Mouse (Mus musculus): Measurements from ENCODE around the gene Tssk1. TPM values are rescaled to one million over a fixed set of nuclear protein-coding genes. Genes with fewer than 3 reads are reported as not detected.

Gene Tssk1
- total and polyA plus RNA-seq, 3 experiments: 0.16 TPM; not detected in 2

DNA sequence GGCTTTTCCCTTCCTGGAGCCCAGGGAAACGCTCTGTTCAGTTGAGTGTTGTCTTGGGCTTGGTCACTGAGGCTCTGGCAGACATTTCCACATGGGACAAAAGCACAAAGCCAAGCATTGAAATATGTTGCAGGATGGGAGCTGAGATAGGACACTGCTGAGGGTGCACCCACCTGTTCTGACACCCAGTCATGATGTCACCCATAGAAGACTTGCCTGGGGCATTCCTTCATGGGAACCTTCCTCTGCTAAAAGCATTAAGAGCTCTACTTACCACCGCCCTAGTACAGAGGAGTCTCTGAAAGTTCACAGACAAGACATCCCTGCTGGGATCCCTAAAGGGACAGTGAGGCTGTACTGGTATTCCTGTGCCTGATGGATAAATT is 3.7 kb upstream of the Tssk1 start:
- no peak for TF ChIP-seq POLR2AphosphoS5 (IDR thresholded peaks at IDR 0.05; ENCODE audit: insufficient replicate concordance, low read depth, low read length)
- no peak for TF ChIP-seq CTCF (IDR thresholded peaks at IDR 0.05; ENCODE audit: low read depth, low read length)
- ATAC-seq (ENCODE audit: extremely low read depth, insufficient number of reproducible peaks, low FRiP score, poor library complexity, severe bottlenecking) (no peak), DNase-seq (ENCODE audit: low spot score) (no peak)
- Histone ChIP-seq H3K36me3 (replicated peaks) (peaks cover 24% of the 10 kb centered on the region), H3K27me3 (ENCODE audit: insufficient read depth, low read length) (peaks cover 10% of the 10 kb centered on the region), H3K4me3 (ENCODE audit: low read depth, low read length) (peak overlapping the region; percentile 99), H3K9me3 (replicated peaks) (no peaks in the 10 kb centered on the region), H3K4me1 (ENCODE audit: insufficient read depth, low read depth, low read length) (peaks cover 35% of the 10 kb centered on the region)

- Histone ChIP-seq H3K27me3 (ENCODE audit: insufficient read depth, low read length) (peaks cover 15% of the 10 kb centered on the region), H3K4me3 (ENCODE audit: low read depth, low read length) (peak overlapping the region; percentile 99), H3K36me3 (replicated peaks) (peaks cover 17% of the 10 kb centered on the region), H3K4me1 (ENCODE audit: insufficient read depth, low read depth, low read length) (peaks cover 29% of the 10 kb centered on the region), H3K9me3 (replicated peaks) (no peaks in the 10 kb centered on the region)
- ATAC-seq (ENCODE audit: extremely low read depth, insufficient number of reproducible peaks, low FRiP score, poor library complexity, severe bottlenecking): no peak
- no peak for TF ChIP-seq TAL1 (conservative IDR thresholded peaks at IDR 0.05; ENCODE audit: low read depth, low read length)
- DNase-seq (ENCODE audit: low spot score): peak; percentile 40
These were observed 3.0 kb upstream of the Tssk1 start for GRCm38 (mm10) chr16:17890917-17891566.

GRCm38 (mm10) chr16:17891567-17891959 is 2.5 kb upstream of the Tssk1 start, which contains the start of gene Gm20518:
TSS of gene Gm20518 (minus strand) at chr16:17891671.
- ATAC-seq (ENCODE audit: extremely low read depth, insufficient number of reproducible peaks, low FRiP score, poor library complexity, severe bottlenecking) (peak; percentile 88), DNase-seq (ENCODE audit: low spot score) (peak; percentile 100)
- Histone ChIP-seq H3K36me3 (replicated peaks) (peaks cover 14% of the 10 kb centered on the region), H3K4me3 (ENCODE audit: low read depth, low read length) (peak within 1 kb of the TSS; percentile 99), H3K27me3 (ENCODE audit: insufficient read depth, low read length) (peaks cover 19% of the 10 kb centered on the region), H3K9me3 (replicated peaks) (no peaks in the 10 kb centered on the region), H3K4me1 (ENCODE audit: insufficient read depth, low read depth, low read length) (peaks cover 26% of the 10 kb centered on the region)
- no peak for TF ChIP-seq GATA2 (IDR thresholded peaks at IDR 0.05; ENCODE audit: borderline replicate concordance, low read depth, low read length)
- TF ChIP-seq POLR2AphosphoS5 (IDR thresholded peaks at IDR 0.05; ENCODE audit: insufficient replicate concordance, low read depth, low read length): no peak
- TF ChIP-seq GATA1 (IDR thresholded peaks at IDR 0.05; ENCODE audit: borderline replicate concordance, low read length): no peak
- TF ChIP-seq CTCF (IDR thresholded peaks at IDR 0.05; ENCODE audit: low read depth, low read length): no peak
- TF ChIP-seq TAL1 (conservative IDR thresholded peaks at IDR 0.05; ENCODE audit: low read depth, low read length): no peak

- no peak for TF ChIP-seq GATA2 (IDR thresholded peaks at IDR 0.05; ENCODE audit: borderline replicate concordance, low read depth, low read length)
- TF ChIP-seq CTCF (IDR thresholded peaks at IDR 0.05; ENCODE audit: low read depth, low read length): no peak
- no peak for TF ChIP-seq TAL1 (conservative IDR thresholded peaks at IDR 0.05; ENCODE audit: low read depth, low read length)
- TF ChIP-seq POLR2AphosphoS5 (IDR thresholded peaks at IDR 0.05; ENCODE audit: insufficient replicate concordance, low read depth, low read length): no peak
- TF ChIP-seq GATA1 (IDR thresholded peaks at IDR 0.05; ENCODE audit: borderline replicate concordance, low read length): no peak
- H3K9me3 ChIP-seq (replicated peaks): no peaks in the 10 kb centered on the region
- no peak overlapping the region for H3K4me3 ChIP-seq (ENCODE audit: low read depth, low read length)
- peaks cover 10% of the 10 kb centered on the region for H3K36me3 ChIP-seq (replicated peaks)
- ATAC-seq (ENCODE audit: extremely low read depth, insufficient number of reproducible peaks, low FRiP score, poor library complexity, severe bottlenecking) (no peak), DNase-seq (ENCODE audit: low spot score) (no peak)
- H3K27me3 ChIP-seq (ENCODE audit: insufficient read depth, low read length): peaks cover 20% of the 10 kb centered on the region
- peaks cover 22% of the 10 kb centered on the region for H3K4me1 ChIP-seq (ENCODE audit: insufficient read depth, low read depth, low read length)
These were observed 1.4 kb upstream of the Tssk1 start for GRCm38 (mm10) chr16:17892606-17893005.

DNA sequence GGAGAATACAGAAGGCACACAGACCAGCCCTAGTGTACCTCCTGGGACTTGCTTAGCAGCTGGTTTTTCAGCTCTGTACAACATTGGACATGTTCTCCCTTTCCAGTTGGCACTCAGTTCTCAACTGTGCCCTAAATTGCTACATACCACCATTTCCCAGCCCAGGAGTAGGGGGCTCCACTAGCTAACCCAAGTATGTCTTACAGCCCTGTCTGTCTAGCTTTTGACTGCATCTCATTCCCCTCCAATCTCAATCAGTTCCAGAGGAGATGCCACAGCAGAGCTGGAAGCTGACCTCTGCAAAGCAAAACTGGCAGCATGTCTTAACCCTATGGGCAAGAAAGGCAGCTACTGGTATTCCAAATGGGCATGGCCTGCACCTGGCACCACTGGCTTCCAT is 2.1 kb downstream of the Tssk1 start:
- peaks cover 20% of the 10 kb centered on the region for H3K27me3 ChIP-seq (ENCODE audit: insufficient read depth, low read length)
- no peak overlapping the region for H3K4me3 ChIP-seq (ENCODE audit: low read depth, low read length)
- peaks cover 32% of the 10 kb centered on the region for H3K36me3 ChIP-seq (replicated peaks)
- DNase-seq (ENCODE audit: low spot score) (no peak), ATAC-seq (ENCODE audit: extremely low read depth, insufficient number of reproducible peaks, low FRiP score, poor library complexity, severe bottlenecking) (no peak)
- no peaks in the 10 kb centered on the region for H3K9me3 ChIP-seq (replicated peaks)
- TF ChIP-seq TAL1 (conservative IDR thresholded peaks at IDR 0.05; ENCODE audit: low read depth, low read length) (no peak), POLR2AphosphoS5 (IDR thresholded peaks at IDR 0.05; ENCODE audit: insufficient replicate concordance, low read depth, low read length) (no peak), GATA1 (IDR thresholded peaks at IDR 0.05; ENCODE audit: borderline replicate concordance, low read length) (no peak), GATA2 (IDR thresholded peaks at IDR 0.05; ENCODE audit: borderline replicate concordance, low read depth, low read length) (no peak), CTCF (IDR thresholded peaks at IDR 0.05; ENCODE audit: low read depth, low read length) (no peak)
- peaks cover 7% of the 10 kb centered on the region for H3K4me1 ChIP-seq (ENCODE audit: insufficient read depth, low read depth, low read length)

DNA sequence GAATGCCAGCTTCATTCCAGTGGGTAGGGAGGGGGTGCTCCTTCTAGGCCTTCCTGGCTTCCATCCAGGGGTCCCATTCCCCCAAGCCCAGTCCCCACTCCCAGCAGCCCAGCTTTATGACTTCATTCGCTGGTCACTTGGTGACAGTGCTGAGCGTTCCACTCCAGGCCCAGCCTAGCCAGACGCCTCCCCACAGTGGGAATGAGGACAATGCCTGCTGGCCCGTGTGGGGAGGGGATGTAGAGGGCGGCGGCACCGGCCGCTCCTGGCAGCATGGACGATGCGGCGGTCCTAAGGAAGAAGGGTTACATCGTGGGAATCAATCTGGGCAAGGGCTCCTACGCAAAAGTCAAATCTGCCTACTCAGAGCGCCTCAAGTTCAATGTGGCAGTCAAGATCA is 4.4 kb downstream of the Tssk1 start, which contains the start of the genes Dgcr2 and Tssk2:
Gene Dgcr2, minus strand, starts transcription at position 101 of the 400 bp plus-strand sequence.
Gene Tssk2, plus strand, starts transcription at position 176 of the 400 bp plus-strand sequence.
- no peaks in the 10 kb centered on the region for H3K4me1 ChIP-seq (ENCODE audit: insufficient read depth, low read depth, low read length)
- DNase-seq (ENCODE audit: low spot score): no peak
- ATAC-seq (ENCODE audit: extremely low read depth, insufficient number of reproducible peaks, low FRiP score, poor library complexity, severe bottlenecking): no peak
- H3K36me3 ChIP-seq (replicated peaks): peaks cover 56% of the 10 kb centered on the region
- H3K4me3 ChIP-seq (ENCODE audit: low read depth, low read length): no peak within 1 kb of the TSS
- peaks cover 20% of the 10 kb centered on the region for H3K27me3 ChIP-seq (ENCODE audit: insufficient read depth, low read length)
- TF ChIP-seq TAL1 (conservative IDR thresholded peaks at IDR 0.05; ENCODE audit: low read depth, low read length): no peak
- TF ChIP-seq POLR2AphosphoS5 (IDR thresholded peaks at IDR 0.05; ENCODE audit: insufficient replicate concordance, low read depth, low read length): no peak
- TF ChIP-seq GATA2 (IDR thresholded peaks at IDR 0.05; ENCODE audit: borderline replicate concordance, low read depth, low read length): no peak
- TF ChIP-seq GATA1 (IDR thresholded peaks at IDR 0.05; ENCODE audit: borderline replicate concordance, low read length): no peak
- no peak for TF ChIP-seq CTCF (IDR thresholded peaks at IDR 0.05; ENCODE audit: low read depth, low read length)
- H3K9me3 ChIP-seq (replicated peaks): no peaks in the 10 kb centered on the region

All from G1E (cell line).